Mouse (Mus musculus) left cerebral cortex, postnatal 36 days (tissue): ENCODE data around the gene Lgr6. TPM values are rescaled to one million over a fixed set of nuclear protein-coding genes. Genes with fewer than 3 reads are reported as not detected.

Experiments used
- DNase-seq, 2 experiments: peaks; one replicate each; pipeline ENCODE4 v3.0.0; 2021 to 2022; ENCODE audit warnings: low spot score in 2 of 2, mixed read lengths in 1 of 2
- intact Hi-C: fragments of 180-260 bp; cut with DNase I; formaldehyde crosslinking; loops from one replicate; pipeline ENCODE4 v1.15.1; 2025
- total RNA-seq, 2 experiments: library from RNA; stranded (reverse); gene quantifications; 2 replicates each; pipeline ENCODE4 v1.2.3; 2021

Lgr6 gene
- total RNA-seq: 1 to 10 TPM; 1.6 to 1.7 TPM

GRCm38 (mm10) chr1:135105124-135105523 is at the start of gene Lgr6:
Gene Lgr6, minus strand, starts transcription at chr1:135105276.
- intact Hi-C loops: no loop called here
- no peak for DNase-seq

- intact Hi-C loops: loop anchor here (1.0 to 5.0 kb wide), 2 partner anchors 12 to 213 kb away; no protein-coding TSS in a partner anchor
- DNase-seq: peak; percentile 79 to 82
These were observed 49.4 kb upstream of the Lgr6 start for GRCm38 (mm10) chr1:135154411-135154959.

GRCm38 (mm10) chr1:135154011-135154410 is 48.9 kb upstream of the Lgr6 start:
- intact Hi-C loops: loop anchor here (1.0 to 5.0 kb wide), 2 partner anchors 12 to 213 kb away; no protein-coding TSS in a partner anchor
- DNase-seq: no peak

- DNase-seq: no peak
- intact Hi-C loops: no loop called here
These were observed 43.9 kb upstream of the Lgr6 start for GRCm38 (mm10) chr1:135148996-135149395.

- DNase-seq: no peak
- intact Hi-C loops: no loop called here
These were observed 43.4 kb upstream of the Lgr6 start for GRCm38 (mm10) chr1:135148476-135148875.

GRCm38 (mm10) chr1:135147702-135148058 is 42.6 kb upstream of the Lgr6 start:
- no peak for DNase-seq
- intact Hi-C loops: no loop called here

GRCm38 (mm10) chr1:135146946-135147701 is 42.0 kb upstream of the Lgr6 start:
- peak; percentile 77 to 79 for DNase-seq
- intact Hi-C loops: no loop called here

- intact Hi-C loops: no loop called here
- peak; percentile 85 to 89 for DNase-seq
These were observed 41.2 kb upstream of the Lgr6 start, which contains the start of gene Arl8a for GRCm38 (mm10) chr1:135146077-135146945. Gene Arl8a, plus strand, starts transcription at chr1:135146824.

GRCm38 (mm10) chr1:135143940-135144339 is 38.9 kb upstream of the Lgr6 start:
- intact Hi-C loops: no loop called here
- no peak for DNase-seq

- no peak for DNase-seq
- intact Hi-C loops: no loop called here
These were observed 37.4 kb upstream of the Lgr6 start for GRCm38 (mm10) chr1:135142452-135142851.

- intact Hi-C loops: loop anchor here (1.0 kb wide), 1 partner anchor 29 kb away; no protein-coding TSS in a partner anchor
- DNase-seq: no peak
These were observed 34.8 kb upstream of the Lgr6 start for GRCm38 (mm10) chr1:135139906-135140305.

GRCm38 (mm10) chr1:135136500-135136899 is 31.4 kb upstream of the Lgr6 start:
- intact Hi-C loops: no loop called here
- peak in 1 of 2 experiments; percentile 55 for DNase-seq

- intact Hi-C loops: no loop called here
- no peak for DNase-seq
These were observed 30.2 kb upstream of the Lgr6 start for GRCm38 (mm10) chr1:135135111-135135787.

- no peak for DNase-seq
- intact Hi-C loops: no loop called here
These were observed 28.8 kb upstream of the Lgr6 start for GRCm38 (mm10) chr1:135133678-135134435.

GRCm38 (mm10) chr1:135132893-135133369 is 27.9 kb upstream of the Lgr6 start:
- intact Hi-C loops: no loop called here
- DNase-seq: no peak

GRCm38 (mm10) chr1:135132473-135132872 is 27.4 kb upstream of the Lgr6 start, which contains the start of gene Ptpn7:
Gene Ptpn7, plus strand, starts transcription at chr1:135132700.
- intact Hi-C loops: no loop called here
- DNase-seq: no peak

- intact Hi-C loops: no loop called here
- no peak for DNase-seq
These were observed 26.5 kb upstream of the Lgr6 start for GRCm38 (mm10) chr1:135131560-135131959.

GRCm38 (mm10) chr1:135131034-135131433 is 26.0 kb upstream of the Lgr6 start:
- DNase-seq: no peak
- intact Hi-C loops: no loop called here
